Mouse (Mus musculus): ENCODE measurements around the gene Adssl1. TPM values are rescaled to one million over a fixed set of nuclear protein-coding genes. Genes with fewer than 3 reads are reported as not detected.

Adssl1 gene
- polyA plus RNA-seq, 1 experiment = 72.0 TPM

DNA sequence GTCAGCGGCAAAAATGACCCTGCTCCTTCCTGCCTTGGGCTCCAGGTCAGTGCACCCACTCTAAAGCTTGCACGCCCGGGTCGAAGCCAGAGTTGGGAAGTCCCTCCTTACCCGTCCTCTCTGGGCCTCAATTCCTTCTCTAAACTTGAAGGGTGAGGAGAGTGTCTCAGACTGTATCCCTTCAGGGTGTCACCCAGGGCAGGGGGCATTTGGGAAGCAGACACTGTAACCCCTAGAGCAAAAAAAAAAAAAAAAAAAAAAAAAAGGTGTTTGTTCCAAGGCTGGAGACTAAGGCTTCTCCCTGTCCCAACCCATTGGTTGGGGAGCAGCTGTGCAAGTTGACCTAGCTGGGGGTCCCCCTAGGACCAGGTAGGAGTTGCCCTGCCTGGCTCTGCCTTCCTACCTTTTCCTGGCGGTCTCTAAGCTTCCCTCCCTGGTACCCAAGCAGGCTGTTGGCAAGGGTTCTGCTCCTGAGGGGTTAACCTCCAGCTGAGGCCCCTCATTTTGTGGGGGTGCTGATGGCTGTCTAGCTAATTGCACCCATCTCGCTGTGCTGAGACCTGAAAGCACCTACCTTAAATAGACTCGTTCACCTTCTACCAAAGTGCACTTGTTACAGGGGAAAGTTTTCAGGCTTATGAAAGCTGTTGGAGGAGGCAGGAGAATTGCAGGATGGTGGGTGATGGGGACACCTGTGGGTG is 30.2 kb upstream of the Adssl1 start:
- no peak overlapping the region for H3K27ac ChIP-seq (ENCODE audit: insufficient read depth, low read length)
- 91% methylated on average over 8 of the region's 8 CpGs for WGBS
- no peaks in the 10 kb centered on the region for H3K27me3 ChIP-seq (ENCODE audit: control insufficient read depth, insufficient read depth, low read length)
- TF ChIP-seq POLR2A (IDR thresholded peaks at IDR 0.05; ENCODE audit: borderline replicate concordance, insufficient read depth, low read length) (no peak), CTCF (IDR thresholded peaks at IDR 0.05; ENCODE audit: borderline replicate concordance, insufficient read depth, low read depth, low read length) (no peak)
- no peak for DNase-seq
- peak overlapping the region; percentile 47 for H3K4me3 ChIP-seq (replicated peaks; ENCODE audit: insufficient read depth, low read depth, low read length)
- H3K4me1 ChIP-seq (ENCODE audit: control insufficient read depth, insufficient read depth, low read length) = peaks cover 72% of the 10 kb centered on the region

DNA sequence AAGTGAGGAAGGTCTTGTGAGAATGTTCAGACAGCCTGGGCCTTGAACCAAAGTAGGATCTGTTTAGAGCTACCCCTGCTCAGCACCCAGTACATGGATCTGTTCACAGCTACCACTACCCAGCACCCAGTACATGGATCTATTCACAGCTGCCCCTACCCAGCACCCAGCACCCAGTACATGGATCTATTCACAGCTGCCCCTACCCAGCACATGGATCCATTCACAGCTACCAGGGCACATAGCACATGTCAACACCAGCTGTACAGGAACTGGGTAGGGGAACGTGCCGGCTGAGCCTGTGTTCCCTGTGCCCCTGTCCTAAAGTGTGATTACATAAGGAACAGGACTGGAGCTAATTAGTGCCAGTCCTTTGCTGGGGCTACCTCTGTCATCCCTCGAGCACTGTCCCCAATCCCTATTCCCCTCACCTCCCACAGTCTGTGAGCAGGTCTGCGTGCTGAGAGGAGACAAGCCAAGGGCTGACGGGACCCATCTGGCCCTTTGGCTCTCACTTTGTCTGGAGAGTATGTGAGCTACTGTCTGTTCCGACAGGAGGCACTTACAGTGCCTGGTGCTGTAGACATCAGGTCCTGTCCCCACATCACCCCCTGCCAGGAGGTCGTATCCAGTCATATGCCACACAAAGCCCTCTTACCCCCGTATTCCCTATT is 29.1 kb upstream of the Adssl1 start:
- H3K27ac ChIP-seq (ENCODE audit: insufficient read depth, low read length) = 0 out of 2 replicates have a peak overlapping the region, but pooled peaks have one; percentile 32

DNA sequence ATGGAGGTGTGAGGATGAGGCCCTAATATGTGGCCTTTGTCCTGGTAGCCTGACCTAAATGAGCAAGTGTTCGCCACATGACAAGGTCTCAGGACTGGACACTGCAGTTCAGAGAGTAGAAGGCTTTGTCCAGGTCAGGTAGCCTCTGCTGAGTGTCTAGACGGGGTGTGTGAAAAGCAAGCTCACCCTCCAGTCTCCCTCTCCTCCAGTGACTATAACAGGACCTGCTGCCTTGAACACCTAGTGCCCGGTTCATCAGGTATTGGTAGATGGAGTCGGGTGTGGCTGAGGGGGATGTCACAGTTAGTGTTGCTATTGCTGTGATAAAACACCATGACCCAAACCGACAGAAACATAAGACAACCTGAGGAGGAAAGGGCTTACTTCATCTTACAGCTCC is 28.6 kb upstream of the Adssl1 start:
- WGBS = 78% methylated on average over 5 of the region's 5 CpGs
- no peak for DNase-seq
- no peaks in the 10 kb centered on the region for H3K27me3 ChIP-seq (ENCODE audit: control insufficient read depth, insufficient read depth, low read length)
- TF ChIP-seq POLR2A (IDR thresholded peaks at IDR 0.05; ENCODE audit: borderline replicate concordance, insufficient read depth, low read length) (no peak), CTCF (IDR thresholded peaks at IDR 0.05; ENCODE audit: borderline replicate concordance, insufficient read depth, low read depth, low read length) (no peak)
- H3K4me3 ChIP-seq (replicated peaks; ENCODE audit: insufficient read depth, low read depth, low read length) = no peak overlapping the region
- H3K4me1 ChIP-seq (ENCODE audit: control insufficient read depth, insufficient read depth, low read length) = peaks cover 69% of the 10 kb centered on the region
- no peak overlapping the region for H3K27ac ChIP-seq (ENCODE audit: insufficient read depth, low read length)

More for the DNA sequence above, 29.1 kb upstream of the Adssl1 start:
- Histone ChIP-seq H3K27me3 (ENCODE audit: control insufficient read depth, insufficient read depth, low read length) (no peaks in the 10 kb centered on the region), H3K4me3 (replicated peaks; ENCODE audit: insufficient read depth, low read depth, low read length) (no peak overlapping the region), H3K4me1 (ENCODE audit: control insufficient read depth, insufficient read depth, low read length) (peaks cover 74% of the 10 kb centered on the region)
- 6% methylated on average over 8 of the region's 8 CpGs for WGBS
- DNase-seq = peak; percentile 88 to 93
- 0 out of 2 replicates have a peak, but pooled peaks have one; percentile 9 for TF ChIP-seq CTCF (IDR thresholded peaks at IDR 0.05; ENCODE audit: borderline replicate concordance, insufficient read depth, low read depth, low read length)
- TF ChIP-seq POLR2A (IDR thresholded peaks at IDR 0.05; ENCODE audit: borderline replicate concordance, insufficient read depth, low read length) = no peak

DNA sequence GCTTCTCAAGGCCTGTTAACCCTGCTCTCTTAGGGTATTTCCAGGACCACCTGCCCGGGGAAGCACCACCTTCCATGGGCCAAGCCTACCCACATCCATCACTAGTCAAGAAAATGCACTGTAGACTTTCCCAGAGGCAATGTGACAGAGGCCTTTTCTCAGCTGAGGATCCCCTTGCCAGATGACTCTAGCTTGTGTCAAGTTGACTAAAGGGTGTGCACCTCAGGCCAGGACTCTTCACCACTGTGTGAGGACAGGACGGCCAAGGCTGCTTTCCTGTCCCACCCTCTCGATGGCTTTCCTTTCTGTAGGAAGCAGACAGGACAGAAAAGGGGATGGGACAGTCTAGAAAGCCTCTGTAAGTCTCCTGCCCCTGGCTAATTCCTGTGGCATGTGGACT is 28.1 kb upstream of the Adssl1 start:
- no peak overlapping the region for H3K27ac ChIP-seq (ENCODE audit: insufficient read depth, low read length)
- DNase-seq = no peak
- no peaks in the 10 kb centered on the region for H3K27me3 ChIP-seq (ENCODE audit: control insufficient read depth, insufficient read depth, low read length)
- H3K4me3 ChIP-seq (replicated peaks; ENCODE audit: insufficient read depth, low read depth, low read length) = no peak overlapping the region
- TF ChIP-seq POLR2A (IDR thresholded peaks at IDR 0.05; ENCODE audit: borderline replicate concordance, insufficient read depth, low read length) (no peak), CTCF (IDR thresholded peaks at IDR 0.05; ENCODE audit: borderline replicate concordance, insufficient read depth, low read depth, low read length) (no peak)
- WGBS = 94% methylated on average over 3 of the region's 3 CpGs
- H3K4me1 ChIP-seq (ENCODE audit: control insufficient read depth, insufficient read depth, low read length) = peaks cover 67% of the 10 kb centered on the region

DNA sequence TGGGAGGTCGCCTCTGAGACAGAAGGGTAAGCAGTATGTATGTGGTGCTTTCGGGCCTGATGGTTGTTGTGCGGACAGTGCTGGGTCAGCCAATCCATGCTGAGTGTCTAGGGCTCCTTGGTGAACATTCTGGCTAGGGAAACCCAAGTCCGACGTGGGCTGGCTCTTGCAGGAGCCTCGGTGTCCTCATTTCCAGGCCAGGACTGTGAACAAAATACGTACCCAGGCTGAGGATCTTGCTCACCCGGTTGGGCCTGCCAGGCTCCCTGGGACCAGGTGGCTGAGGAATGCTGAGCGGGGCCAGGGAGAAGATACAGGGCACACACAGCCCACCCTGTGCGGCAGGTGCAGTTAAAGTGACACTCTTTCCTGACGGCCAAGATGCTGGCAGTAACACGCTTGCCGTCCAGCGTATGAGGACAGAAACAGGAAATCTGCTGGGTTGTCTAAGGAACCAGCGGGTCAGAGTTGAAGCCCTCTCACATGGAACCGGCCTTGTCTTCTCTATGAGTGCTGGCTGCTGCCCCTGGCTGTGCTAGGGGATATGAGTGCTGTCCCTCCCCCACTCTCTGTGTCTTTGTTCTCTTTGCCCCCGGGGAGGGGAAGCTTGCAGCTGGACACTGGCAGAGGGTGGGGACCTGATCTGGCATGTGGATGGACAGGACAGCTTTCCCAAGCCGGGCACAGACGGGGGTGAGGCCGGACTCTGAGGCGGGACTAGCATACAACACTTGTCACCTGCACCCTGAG is 26.7 kb upstream of the Adssl1 start:
- peak overlapping the region; percentile 10; the same call in 1 of the 2 replicates for H3K27ac ChIP-seq (ENCODE audit: insufficient read depth, low read length)
- H3K4me1 ChIP-seq (ENCODE audit: control insufficient read depth, insufficient read depth, low read length) = peaks cover 67% of the 10 kb centered on the region
- 69% methylated on average over 21 of the region's 21 CpGs for WGBS
- TF ChIP-seq POLR2A (IDR thresholded peaks at IDR 0.05; ENCODE audit: borderline replicate concordance, insufficient read depth, low read length) = no peak
- TF ChIP-seq CTCF (IDR thresholded peaks at IDR 0.05; ENCODE audit: borderline replicate concordance, insufficient read depth, low read depth, low read length) = no peak
- DNase-seq = peak in 1 of 2 experiments; percentile 29
- no peaks in the 10 kb centered on the region for H3K27me3 ChIP-seq (ENCODE audit: control insufficient read depth, insufficient read depth, low read length)
- H3K4me3 ChIP-seq (replicated peaks; ENCODE audit: insufficient read depth, low read depth, low read length) = no peak overlapping the region

DNA sequence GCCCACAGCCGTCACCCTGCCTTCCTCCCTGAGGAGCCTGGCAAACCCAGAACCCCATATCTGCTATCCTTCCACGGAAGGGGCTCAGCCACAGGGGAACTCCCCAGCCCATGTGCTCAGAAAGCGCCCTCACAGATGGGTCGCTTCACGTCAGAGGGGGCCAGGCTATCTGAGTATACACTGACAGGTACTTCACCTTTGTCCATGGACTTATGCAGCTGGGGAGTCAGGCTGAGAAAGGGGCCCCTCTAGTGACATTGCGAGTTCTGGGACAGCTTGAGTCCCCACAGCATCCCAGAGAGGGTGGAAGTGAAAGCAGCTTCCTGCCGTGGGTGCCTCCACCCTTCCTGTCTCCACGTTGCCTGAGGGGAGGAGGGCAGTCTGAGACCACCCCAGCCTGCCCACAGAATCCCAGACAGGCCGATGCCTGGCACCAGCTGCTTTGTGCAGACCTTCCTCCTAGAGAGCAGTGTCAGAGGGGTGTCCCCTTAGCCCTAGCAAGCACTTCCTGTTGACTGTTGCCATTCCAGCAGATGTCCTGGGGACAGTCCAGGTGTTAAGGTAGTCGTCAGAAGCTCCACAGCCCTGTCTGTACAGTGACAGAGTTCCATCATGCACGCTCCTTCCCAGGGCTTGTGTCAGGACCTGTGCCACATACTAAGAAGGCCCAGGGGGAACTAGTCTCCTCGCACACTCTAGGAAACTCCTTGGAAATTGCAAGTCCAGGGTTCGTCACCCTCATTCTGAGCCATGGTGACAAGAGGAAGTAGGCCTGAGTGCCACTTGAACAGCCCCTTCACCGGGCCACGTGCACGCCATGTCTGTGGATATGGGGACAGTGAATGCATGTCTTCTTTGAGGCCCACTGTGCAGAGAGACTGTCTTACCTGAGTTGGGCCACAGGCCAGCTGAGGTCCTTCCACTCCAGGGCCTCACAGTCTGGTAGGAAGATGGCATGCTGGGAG is 25.6 kb upstream of the Adssl1 start:
- TF ChIP-seq POLR2A (IDR thresholded peaks at IDR 0.05; ENCODE audit: borderline replicate concordance, insufficient read depth, low read length) (no peak), CTCF (IDR thresholded peaks at IDR 0.05; ENCODE audit: borderline replicate concordance, insufficient read depth, low read depth, low read length) (no peak)
- no peak for DNase-seq
- Histone ChIP-seq H3K27ac (ENCODE audit: insufficient read depth, low read length) (no peak overlapping the region), H3K27me3 (ENCODE audit: control insufficient read depth, insufficient read depth, low read length) (no peaks in the 10 kb centered on the region), H3K4me1 (ENCODE audit: control insufficient read depth, insufficient read depth, low read length) (peaks cover 63% of the 10 kb centered on the region), H3K4me3 (replicated peaks; ENCODE audit: insufficient read depth, low read depth, low read length) (no peak overlapping the region)
- 89% methylated on average over 16 of the region's 16 CpGs for WGBS

DNA sequence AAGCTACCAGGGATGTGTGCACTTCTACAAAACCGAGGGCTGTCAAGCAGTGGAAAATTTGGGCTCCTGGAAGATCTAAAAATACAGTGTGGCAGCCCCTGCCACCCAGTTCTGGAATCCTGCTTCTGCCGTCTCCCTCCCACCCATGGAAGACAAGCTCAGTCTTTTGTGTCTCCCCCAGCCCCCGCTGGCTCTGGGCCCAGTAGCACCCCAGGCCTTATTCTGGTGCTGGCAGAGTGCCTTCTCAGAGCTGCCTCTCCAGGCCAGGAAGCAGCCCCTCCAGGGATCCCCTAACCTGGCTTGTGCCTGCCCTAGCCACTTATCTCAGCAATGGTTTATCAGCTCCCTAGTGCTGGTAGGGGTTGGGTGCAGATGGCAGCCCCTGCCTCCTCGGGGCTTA is 24.9 kb upstream of the Adssl1 start:
- Histone ChIP-seq H3K27me3 (ENCODE audit: control insufficient read depth, insufficient read depth, low read length) (no peaks in the 10 kb centered on the region), H3K4me3 (replicated peaks; ENCODE audit: insufficient read depth, low read depth, low read length) (no peak overlapping the region), H3K4me1 (ENCODE audit: control insufficient read depth, insufficient read depth, low read length) (peaks cover 57% of the 10 kb centered on the region), H3K27ac (ENCODE audit: insufficient read depth, low read length) (no peak overlapping the region)
- no peak for DNase-seq
- TF ChIP-seq POLR2A (IDR thresholded peaks at IDR 0.05; ENCODE audit: borderline replicate concordance, insufficient read depth, low read length) (no peak), CTCF (IDR thresholded peaks at IDR 0.05; ENCODE audit: borderline replicate concordance, insufficient read depth, low read depth, low read length) (no peak)
- 62% methylated on average over 4 of the region's 4 CpGs for WGBS
